Mouse (Mus musculus): ENCODE measurements at regions not wholly inside any gene's neighbourhood (a gene's known extent, or its start where the extent isn't known, plus 50 kb on each side); places are given as distances from the start of the nearest gene placed in this dataset.

GRCm38 (mm10) chr6:39283761-39284415 is 77.3 kb upstream of the Kdm7a start:
- Histone ChIP-seq H3K36me3 (no peaks in the 10 kb centered on the region; the same call in 1 of the 2 replicates), H3K4me1 (peaks cover 16% of the 10 kb centered on the region), H3K9me3 (no peaks in the 10 kb centered on the region), H3K27ac (no peak overlapping the region), H3K27me3 (ENCODE audit: insufficient read depth, poor library complexity, severe bottlenecking) (no peaks in the 10 kb centered on the region), H3K4me3 (no peak overlapping the region)
- 80% methylated on average over 9 of the region's 9 CpGs for WGBS
- DNase-seq (ENCODE audit: low spot score) = no peak

- H3K4me1 ChIP-seq = no peaks in the 10 kb centered on the region
- no peaks in the 10 kb centered on the region for H3K9me3 ChIP-seq
- H3K36me3 ChIP-seq = no peaks in the 10 kb centered on the region
- WGBS = 77% methylated on average over 6 of the region's 6 CpGs
- H3K27me3 ChIP-seq (ENCODE audit: insufficient read depth, poor library complexity, severe bottlenecking) = no peaks in the 10 kb centered on the region
- H3K27ac ChIP-seq = no peak overlapping the region
- no peak overlapping the region for H3K4me3 ChIP-seq
- DNase-seq (ENCODE audit: low spot score) = no peak
Observed at GRCm38 (mm10) chr6:39278317-39278716, 71.7 kb upstream of the Kdm7a start.

- Histone ChIP-seq H3K27me3 (ENCODE audit: insufficient read depth, poor library complexity, severe bottlenecking) (no peaks in the 10 kb centered on the region), H3K27ac (no peak overlapping the region), H3K9me3 (no peaks in the 10 kb centered on the region), H3K4me1 (no peaks in the 10 kb centered on the region), H3K36me3 (no peaks in the 10 kb centered on the region), H3K4me3 (no peak overlapping the region)
- 87% methylated on average over 12 of the region's 12 CpGs for WGBS
- DNase-seq (ENCODE audit: low spot score) = no peak
Observed at GRCm38 (mm10) chr6:39274774-39275502, 68.3 kb upstream of the Kdm7a start.

GRCm38 (mm10) chr6:39273427-39273826 is 66.8 kb upstream of the Kdm7a start:
- Histone ChIP-seq H3K27me3 (ENCODE audit: insufficient read depth, poor library complexity, severe bottlenecking) (no peaks in the 10 kb centered on the region), H3K4me3 (no peak overlapping the region), H3K27ac (no peak overlapping the region), H3K9me3 (no peaks in the 10 kb centered on the region), H3K36me3 (no peaks in the 10 kb centered on the region), H3K4me1 (peaks cover 10% of the 10 kb centered on the region)
- DNase-seq (ENCODE audit: low spot score) = no peak
- WGBS = 94% methylated on average over 1 of the region's 1 CpGs

GRCm38 (mm10) chr6:39270457-39270856 is 63.9 kb upstream of the Kdm7a start:
- peaks cover 10% of the 10 kb centered on the region for H3K4me1 ChIP-seq
- DNase-seq (ENCODE audit: low spot score) = no peak
- H3K9me3 ChIP-seq = no peaks in the 10 kb centered on the region
- H3K4me3 ChIP-seq = no peak overlapping the region
- WGBS = 81% methylated on average over 1 of the region's 1 CpGs
- H3K27ac ChIP-seq = no peak overlapping the region
- H3K36me3 ChIP-seq = no peaks in the 10 kb centered on the region
- H3K27me3 ChIP-seq (ENCODE audit: insufficient read depth, poor library complexity, severe bottlenecking) = no peaks in the 10 kb centered on the region

GRCm38 (mm10) chr6:39269706-39270105 is 63.1 kb upstream of the Kdm7a start:
- no peak for DNase-seq (ENCODE audit: low spot score)
- H3K9me3 ChIP-seq = no peaks in the 10 kb centered on the region
- no peaks in the 10 kb centered on the region for H3K36me3 ChIP-seq
- no peaks in the 10 kb centered on the region for H3K27me3 ChIP-seq (ENCODE audit: insufficient read depth, poor library complexity, severe bottlenecking)
- peaks cover 15% of the 10 kb centered on the region for H3K4me1 ChIP-seq
- 45% methylated on average over 5 of the region's 5 CpGs for WGBS
- no peak overlapping the region for H3K4me3 ChIP-seq
- no peak overlapping the region for H3K27ac ChIP-seq

- DNase-seq (ENCODE audit: low spot score) = no peak
- Histone ChIP-seq H3K4me1 (peaks cover 20% of the 10 kb centered on the region), H3K27me3 (ENCODE audit: insufficient read depth, poor library complexity, severe bottlenecking) (no peaks in the 10 kb centered on the region), H3K9me3 (no peaks in the 10 kb centered on the region), H3K27ac (no peak overlapping the region), H3K4me3 (no peak overlapping the region), H3K36me3 (no peaks in the 10 kb centered on the region)
- 12% methylated on average over 8 of the region's 8 CpGs for WGBS
Observed at GRCm38 (mm10) chr6:39268647-39269428, 62.2 kb upstream of the Kdm7a start.

GRCm38 (mm10) chr6:39264722-39265121 is 58.1 kb upstream of the Kdm7a start:
- H3K9me3 ChIP-seq = no peaks in the 10 kb centered on the region
- no peaks in the 10 kb centered on the region for H3K27me3 ChIP-seq (ENCODE audit: insufficient read depth, poor library complexity, severe bottlenecking)
- H3K4me3 ChIP-seq = no peak overlapping the region
- no peak overlapping the region for H3K27ac ChIP-seq
- DNase-seq (ENCODE audit: low spot score) = no peak
- H3K36me3 ChIP-seq = no peaks in the 10 kb centered on the region
- H3K4me1 ChIP-seq = peaks cover 20% of the 10 kb centered on the region
- 53% methylated on average over 4 of the region's 4 CpGs for WGBS

- H3K36me3 ChIP-seq = no peaks in the 10 kb centered on the region
- no peak overlapping the region for H3K4me3 ChIP-seq
- no peak overlapping the region for H3K27ac ChIP-seq
- no peak for DNase-seq (ENCODE audit: low spot score)
- H3K4me1 ChIP-seq = peaks cover 11% of the 10 kb centered on the region
- no peaks in the 10 kb centered on the region for H3K9me3 ChIP-seq
- 74% methylated on average over 8 of the region's 8 CpGs for WGBS
- 0 out of 2 replicates have a peak, but pooled peaks cover 4% of the 10 kb centered on the region for H3K27me3 ChIP-seq (ENCODE audit: insufficient read depth, poor library complexity, severe bottlenecking)
Observed at GRCm38 (mm10) chr6:39263615-39264014, 57.0 kb upstream of the Kdm7a start.

GRCm38 (mm10) chr6:39261951-39262350 is 55.4 kb upstream of the Kdm7a start:
- H3K9me3 ChIP-seq = no peaks in the 10 kb centered on the region
- DNase-seq (ENCODE audit: low spot score) = no peak
- no peak overlapping the region for H3K27ac ChIP-seq
- H3K4me1 ChIP-seq = peaks cover 22% of the 10 kb centered on the region
- 73% methylated on average over 8 of the region's 8 CpGs for WGBS
- no peak overlapping the region for H3K4me3 ChIP-seq
- H3K36me3 ChIP-seq = no peaks in the 10 kb centered on the region
- H3K27me3 ChIP-seq (ENCODE audit: insufficient read depth, poor library complexity, severe bottlenecking) = 0 out of 2 replicates have a peak, but pooled peaks cover 5% of the 10 kb centered on the region

- no peaks in the 10 kb centered on the region for H3K36me3 ChIP-seq
- H3K9me3 ChIP-seq = no peaks in the 10 kb centered on the region
- peaks cover 17% of the 10 kb centered on the region; the same call in 1 of the 2 replicates for H3K27me3 ChIP-seq (ENCODE audit: insufficient read depth, poor library complexity, severe bottlenecking)
- WGBS = 90% methylated on average over 4 of the region's 4 CpGs
- no peak overlapping the region for H3K4me3 ChIP-seq
- no peak overlapping the region for H3K27ac ChIP-seq
- peaks cover 31% of the 10 kb centered on the region for H3K4me1 ChIP-seq
- DNase-seq (ENCODE audit: low spot score) = no peak
Observed at GRCm38 (mm10) chr6:39260480-39260879, 53.9 kb upstream of the Kdm7a start.

GRCm38 (mm10) chr6:39259129-39259528 is 52.5 kb upstream of the Kdm7a start:
- Histone ChIP-seq H3K27ac (no peak overlapping the region), H3K27me3 (ENCODE audit: insufficient read depth, poor library complexity, severe bottlenecking) (peaks cover 17% of the 10 kb centered on the region; the same call in 1 of the 2 replicates), H3K4me1 (peaks cover 20% of the 10 kb centered on the region), H3K4me3 (no peak overlapping the region), H3K9me3 (no peaks in the 10 kb centered on the region), H3K36me3 (no peaks in the 10 kb centered on the region)
- no peak for DNase-seq (ENCODE audit: low spot score)
- WGBS = 84% methylated on average over 1 of the region's 1 CpGs

GRCm38 (mm10) chr6:39258656-39259055 is 52.1 kb upstream of the Kdm7a start:
- no peak for DNase-seq (ENCODE audit: low spot score)
- no peaks in the 10 kb centered on the region for H3K36me3 ChIP-seq
- H3K4me1 ChIP-seq = peaks cover 20% of the 10 kb centered on the region
- peaks cover 17% of the 10 kb centered on the region; the same call in 1 of the 2 replicates for H3K27me3 ChIP-seq (ENCODE audit: insufficient read depth, poor library complexity, severe bottlenecking)
- 80% methylated on average over 4 of the region's 4 CpGs for WGBS
- H3K27ac ChIP-seq = no peak overlapping the region
- H3K4me3 ChIP-seq = no peak overlapping the region
- no peaks in the 10 kb centered on the region for H3K9me3 ChIP-seq
